Mouse (Mus musculus): ENCODE measurements around the gene Map3k19.

Map3k19 gene

DNA sequence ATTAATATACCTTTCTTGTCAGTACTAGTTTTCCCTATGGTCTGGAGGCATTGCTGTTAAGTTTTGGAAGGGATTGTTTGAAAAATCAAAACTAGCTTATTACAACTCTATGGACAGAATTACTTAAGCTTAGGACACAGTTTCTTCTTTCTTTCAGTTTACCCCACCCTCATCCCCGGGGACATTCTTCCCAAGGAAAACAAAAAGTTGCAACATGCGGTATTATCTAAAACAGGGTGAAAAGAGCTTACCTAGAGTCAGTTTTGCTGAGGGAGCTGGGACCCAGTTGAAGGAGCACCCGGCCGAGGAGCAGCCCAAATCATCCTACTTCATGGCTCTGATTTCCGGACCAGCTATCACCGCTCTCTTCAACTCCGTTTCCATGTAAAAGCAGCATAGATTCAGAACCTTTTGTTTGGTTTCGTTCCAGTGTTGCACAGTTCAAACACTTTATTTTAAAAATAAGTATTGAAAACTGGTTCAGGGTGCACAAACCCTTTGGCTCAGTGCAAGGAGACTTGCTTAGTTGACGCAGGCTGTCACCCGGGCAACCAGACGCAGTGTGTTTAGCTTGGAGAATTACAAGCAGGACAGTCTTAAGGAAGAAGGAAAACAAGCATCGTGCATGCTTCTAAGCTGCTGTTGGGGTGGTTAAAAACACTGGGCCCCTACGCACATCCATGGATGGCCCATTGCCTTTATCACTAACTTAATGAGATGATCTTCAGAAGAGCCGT lies at the start of gene Map3k19:
TSS of gene Map3k19 (minus strand) at position 546 of the 737 bp plus-strand sequence.
- in situ Hi-C loops (cut with MboI, MseI): no loop called here

DNA sequence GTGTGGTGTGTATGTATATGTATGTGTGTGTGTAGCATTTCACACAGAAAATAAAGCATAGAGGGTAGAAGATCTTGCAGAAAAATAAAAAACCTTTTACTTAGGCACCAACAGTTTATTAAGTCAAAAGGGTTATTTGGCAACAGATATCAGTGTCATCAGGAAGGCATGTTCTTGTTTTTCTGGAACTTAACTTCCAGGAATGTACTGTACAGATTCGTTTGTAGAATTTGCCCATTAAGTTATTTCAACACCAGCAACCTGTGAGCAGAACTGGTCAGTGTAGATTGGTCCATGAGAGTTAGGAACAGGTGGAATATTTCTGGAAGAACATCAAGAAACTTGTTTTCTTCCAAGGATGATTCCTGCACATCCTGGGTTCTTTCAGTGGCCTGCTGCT lies 44.6 kb upstream of the Map3k19 start:
- in situ Hi-C loops (cut with MboI, MseI): no loop called here

DNA sequence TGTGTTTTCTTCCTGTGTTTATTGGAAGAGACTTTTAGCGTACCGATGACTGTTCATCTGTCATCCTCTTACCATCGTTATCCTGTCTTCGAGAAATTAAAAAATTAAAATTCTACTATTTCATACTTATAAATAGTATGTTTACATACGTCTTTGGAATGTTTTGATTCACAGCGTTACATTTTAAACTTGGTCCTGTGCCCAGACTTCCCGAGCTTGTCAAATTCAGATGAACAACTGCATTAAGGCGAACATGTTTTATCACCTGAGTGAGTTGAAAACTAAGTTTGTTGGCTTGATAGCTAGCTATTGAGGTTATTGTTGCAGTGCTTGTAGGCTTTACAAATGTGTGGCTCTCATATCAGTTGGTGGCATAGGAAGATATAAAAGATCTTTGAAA lies 14.4 kb upstream of the Map3k19 start:
- in situ Hi-C loops (cut with MboI, MseI): loop anchor here (5.0 kb wide), 1 partner anchor 42 kb away; no protein-coding TSS in a partner anchor

DNA sequence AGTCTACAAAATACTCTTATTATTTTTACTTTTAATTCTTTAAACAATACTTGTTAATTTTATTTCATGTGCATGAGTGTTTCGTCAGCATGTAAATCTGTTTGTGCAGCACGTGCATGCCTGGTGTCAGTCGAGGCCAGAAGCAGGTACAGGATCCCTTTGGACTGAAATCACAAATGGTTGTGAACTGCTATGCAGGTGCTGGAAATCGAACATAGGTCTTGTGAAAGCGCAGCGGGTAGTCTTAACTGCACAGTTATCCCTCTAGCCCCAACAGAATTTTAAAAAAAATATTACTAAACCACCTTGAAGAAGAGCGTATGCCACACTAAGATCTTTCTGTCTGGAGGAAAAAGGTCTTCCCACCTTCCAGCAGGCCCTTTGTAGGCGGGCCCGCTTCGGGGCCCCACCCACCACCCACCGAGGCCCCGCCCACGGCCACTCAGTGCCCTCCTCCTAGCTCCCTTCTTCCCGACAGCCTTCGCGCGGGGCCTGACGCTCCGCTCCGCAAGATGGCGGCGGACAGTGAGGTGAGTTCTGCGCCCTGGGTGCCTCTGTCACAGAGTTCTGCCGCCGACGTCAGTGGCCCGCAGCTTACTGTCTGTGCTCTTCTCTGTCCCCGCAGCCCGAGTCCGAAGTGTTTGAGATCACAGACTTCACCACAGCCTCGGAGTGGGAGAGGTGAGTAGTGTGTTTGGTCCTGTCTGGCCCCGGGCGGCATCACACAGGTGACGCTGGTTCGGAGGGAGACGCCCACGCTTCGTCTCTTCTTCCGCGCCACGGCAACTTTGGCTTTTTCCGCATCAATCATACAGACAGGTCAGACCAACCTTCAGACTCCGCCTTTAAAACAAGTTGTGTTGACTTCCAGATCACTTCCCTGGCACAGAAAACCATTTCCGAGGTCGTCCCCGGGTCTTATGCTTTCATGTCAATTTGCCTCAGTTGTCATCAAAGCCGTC lies 13.8 kb upstream of the Map3k19 start, which contains the start of gene Rab3gap1:
TSS of gene Rab3gap1 (plus strand) at position 474 of the 962 bp plus-strand sequence.
- in situ Hi-C loops (cut with MboI, MseI): loop anchor here (5.0 kb wide), 1 partner anchor 41 kb away; no protein-coding TSS in a partner anchor

DNA sequence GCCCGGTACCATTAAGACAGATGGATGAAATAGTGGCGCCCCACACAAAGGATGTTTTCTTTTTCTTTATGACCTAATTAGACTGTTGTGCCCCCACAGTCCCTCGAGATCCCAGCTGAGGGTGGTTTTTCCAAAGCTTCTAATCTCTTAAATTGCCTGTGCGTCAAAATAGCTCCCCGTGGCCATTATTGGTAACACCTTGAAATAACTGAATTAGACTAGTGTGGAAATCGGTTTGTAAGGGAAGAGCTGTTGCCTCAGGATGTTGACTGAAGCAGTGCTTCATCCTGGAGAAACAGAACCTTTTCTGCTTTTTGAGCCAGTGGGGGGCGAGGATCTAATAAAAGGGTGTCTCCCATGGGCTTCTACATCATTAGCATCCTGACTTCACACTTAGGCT lies 9.0 kb upstream of the Map3k19 start:
- in situ Hi-C loops (cut with MboI, MseI): no loop called here

DNA sequence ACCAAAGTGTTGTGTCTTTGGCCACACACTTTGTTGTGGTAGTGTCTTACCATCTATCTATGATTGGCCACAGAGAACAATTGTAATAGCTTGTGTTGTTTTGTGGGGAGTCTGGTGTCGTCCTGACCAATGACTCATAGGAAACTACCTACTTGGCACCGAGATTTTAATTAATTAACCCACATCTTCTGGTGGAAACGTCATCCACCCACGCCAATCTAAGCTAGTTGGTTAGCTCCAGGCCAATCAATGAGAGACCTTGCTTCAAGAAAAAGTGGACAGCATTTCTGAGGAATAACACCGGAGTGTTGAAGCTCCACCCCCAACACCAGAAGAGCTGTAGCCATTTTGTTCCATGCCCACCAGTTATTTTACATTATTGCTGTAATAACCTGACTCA lies 7.1 kb upstream of the Map3k19 start:
- in situ Hi-C loops (cut with MboI, MseI): no loop called here

DNA sequence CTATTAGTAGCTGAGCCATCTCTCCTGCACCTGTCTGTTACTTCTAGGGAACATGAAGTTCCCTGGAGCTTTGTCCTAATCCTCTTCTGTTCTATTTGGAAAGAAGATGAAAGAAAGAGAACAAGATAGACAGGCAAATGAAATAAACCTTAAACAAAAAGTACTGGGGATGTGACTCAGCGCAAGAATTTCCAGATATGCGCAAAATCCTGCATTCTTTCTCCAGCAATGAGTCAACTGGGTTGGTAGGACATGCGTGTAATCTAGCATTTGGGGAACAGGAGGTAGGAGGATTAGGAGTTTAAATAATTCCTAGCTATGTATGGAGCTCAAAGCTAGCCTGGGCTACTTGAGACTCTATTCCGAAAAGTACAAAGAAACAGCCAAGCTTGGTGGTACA lies 5.7 kb upstream of the Map3k19 start:
- in situ Hi-C loops (cut with MboI, MseI): no loop called here

DNA sequence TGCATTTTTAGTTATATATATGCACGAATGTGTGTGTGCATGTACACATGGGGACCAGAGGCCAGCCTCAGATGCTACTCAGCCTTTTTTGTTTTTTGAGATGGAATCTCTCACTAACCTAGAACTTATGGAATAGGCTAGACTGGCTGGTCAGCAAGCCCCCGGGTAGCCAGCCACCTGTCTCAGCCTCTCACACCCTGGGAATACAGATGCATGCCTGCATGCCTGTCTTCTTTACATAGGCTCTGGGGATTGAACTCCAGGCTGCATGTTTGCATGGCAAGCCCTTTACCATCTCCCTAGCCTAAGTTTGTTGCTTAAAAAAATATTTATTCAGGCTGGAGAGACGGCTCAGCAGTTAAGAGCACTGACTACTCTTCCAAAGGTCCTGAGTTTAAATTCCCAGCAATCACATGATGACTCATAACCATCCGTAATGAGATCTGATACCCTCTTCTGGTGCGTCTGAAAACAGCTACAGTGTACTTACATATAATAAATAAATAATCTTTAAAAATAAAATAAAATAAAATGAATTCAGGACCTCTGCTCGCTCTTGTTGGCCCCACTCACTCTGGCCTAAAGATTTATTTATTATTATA lies 5.1 kb upstream of the Map3k19 start:
- in situ Hi-C loops (cut with MboI, MseI): no loop called here

DNA sequence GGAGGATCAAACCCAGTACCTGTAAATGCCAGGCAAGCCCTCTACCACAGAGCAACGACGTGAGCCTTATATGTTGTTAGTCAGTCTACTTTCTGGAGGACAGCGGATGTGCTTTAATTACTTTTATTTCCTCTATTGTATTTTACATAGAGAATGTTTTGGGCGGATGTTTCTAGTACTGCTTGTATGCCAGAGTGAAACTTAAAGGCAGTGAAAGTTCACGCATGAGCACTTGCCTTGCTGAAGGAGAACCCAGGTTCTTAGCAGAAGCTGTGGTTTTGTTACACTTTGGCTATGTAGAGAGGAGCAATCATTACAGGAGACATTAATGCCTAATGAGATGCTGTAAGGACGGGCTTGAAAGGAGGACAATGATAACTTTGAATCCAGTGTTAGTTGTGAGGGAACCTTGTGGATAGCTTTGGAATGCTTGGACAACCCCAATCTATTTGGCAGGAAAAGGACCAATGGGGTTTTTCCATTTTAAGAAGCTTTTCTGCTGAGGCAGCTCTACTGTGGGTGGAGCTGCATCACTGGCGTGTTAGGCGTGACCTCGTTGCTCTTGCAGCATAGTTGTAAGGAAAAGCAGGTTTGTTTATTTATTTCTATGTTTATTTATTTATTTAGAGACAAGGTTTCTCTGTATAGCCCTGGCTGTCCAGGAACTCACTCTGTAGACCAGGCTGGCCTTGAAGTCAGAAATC lies 4.3 kb upstream of the Map3k19 start:
- in situ Hi-C loops (cut with MboI, MseI): no loop called here

DNA sequence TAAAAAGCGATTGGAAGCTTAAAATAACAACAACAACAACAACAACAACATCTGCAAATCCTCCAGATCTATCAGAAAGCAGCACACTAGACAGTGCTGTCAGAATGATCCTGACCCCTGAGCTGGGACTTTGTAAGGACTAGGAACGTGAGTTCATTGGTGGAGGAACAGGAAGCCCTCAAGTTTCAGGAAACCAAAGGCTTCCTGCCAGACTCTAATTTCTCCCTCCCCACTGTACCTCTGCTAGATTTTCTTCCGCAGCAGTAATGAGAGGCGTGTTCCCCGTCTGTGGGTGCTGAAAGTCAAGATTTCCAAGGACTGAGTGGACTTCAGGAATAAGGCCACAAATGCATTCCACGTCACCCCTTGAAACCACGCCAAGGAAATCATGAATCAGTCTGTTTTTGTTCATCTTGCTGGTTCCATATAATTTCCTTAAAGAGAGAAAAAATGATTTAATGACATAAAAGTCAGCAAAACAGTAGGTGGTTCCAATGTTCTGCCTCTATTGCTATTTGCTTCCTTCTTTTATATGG lies 4.7 kb downstream of the Map3k19 start:
- in situ Hi-C loops (cut with MboI, MseI): no loop called here

DNA sequence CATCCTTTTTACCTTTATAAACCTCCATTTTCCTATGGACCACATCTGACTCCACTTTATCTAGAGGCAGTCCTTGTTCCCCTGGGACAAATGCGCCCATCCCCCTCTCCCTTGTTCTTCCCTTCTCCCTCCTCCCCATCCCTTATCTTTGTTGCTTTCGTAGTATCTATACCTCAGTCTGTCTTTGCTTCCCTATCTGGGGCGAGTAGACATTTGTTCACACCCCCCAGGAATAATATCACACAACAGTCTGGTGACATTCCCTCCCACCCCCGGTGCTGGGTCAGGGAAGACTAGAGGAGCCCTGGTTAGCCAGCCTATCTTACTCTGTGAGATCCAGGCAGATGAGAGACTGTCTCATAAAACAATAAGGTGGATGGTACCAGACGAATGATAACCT lies 9.4 kb downstream of the Map3k19 start:
- in situ Hi-C loops (cut with MboI, MseI): no loop called here

DNA sequence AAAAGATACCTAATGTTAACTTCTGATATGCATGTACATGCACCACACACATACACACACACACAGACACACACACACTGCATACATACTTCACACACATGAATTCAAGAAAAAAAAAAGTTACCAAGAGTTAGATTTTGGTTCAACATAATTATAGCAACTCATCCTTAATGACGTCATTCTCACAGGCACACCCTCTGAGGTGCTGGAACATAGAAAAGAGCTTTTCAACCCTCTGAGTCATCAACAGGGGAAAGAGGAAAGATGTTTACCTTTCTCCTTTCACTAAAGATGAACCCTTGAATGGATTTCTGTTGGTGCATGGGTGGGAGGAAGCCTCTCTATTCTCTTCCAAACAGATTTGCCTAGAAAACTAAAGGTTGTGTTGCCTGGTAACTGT lies 16.2 kb downstream of the Map3k19 start:
- in situ Hi-C loops (cut with MboI, MseI): no loop called here

DNA sequence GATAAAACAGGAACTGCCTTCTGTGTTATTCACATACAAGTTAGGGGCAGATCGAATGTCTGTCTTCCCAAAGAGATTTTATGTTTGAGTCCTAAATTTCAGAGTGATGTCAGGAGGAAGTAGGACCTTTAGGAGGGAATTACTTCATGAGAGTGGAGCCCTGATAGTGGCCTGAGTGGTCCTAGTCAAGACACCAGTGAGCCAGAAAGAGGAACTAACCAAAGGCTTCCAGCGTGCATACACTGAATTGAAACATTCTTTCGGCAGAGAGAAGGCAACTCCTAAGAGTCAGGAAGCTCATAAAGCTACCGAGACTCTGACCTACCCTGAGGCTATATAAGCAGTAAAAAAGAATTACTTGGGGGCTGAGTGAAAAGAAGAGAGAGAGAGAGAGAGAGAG lies 18.2 kb downstream of the Map3k19 start:
- in situ Hi-C loops (cut with MboI, MseI): no loop called here

DNA sequence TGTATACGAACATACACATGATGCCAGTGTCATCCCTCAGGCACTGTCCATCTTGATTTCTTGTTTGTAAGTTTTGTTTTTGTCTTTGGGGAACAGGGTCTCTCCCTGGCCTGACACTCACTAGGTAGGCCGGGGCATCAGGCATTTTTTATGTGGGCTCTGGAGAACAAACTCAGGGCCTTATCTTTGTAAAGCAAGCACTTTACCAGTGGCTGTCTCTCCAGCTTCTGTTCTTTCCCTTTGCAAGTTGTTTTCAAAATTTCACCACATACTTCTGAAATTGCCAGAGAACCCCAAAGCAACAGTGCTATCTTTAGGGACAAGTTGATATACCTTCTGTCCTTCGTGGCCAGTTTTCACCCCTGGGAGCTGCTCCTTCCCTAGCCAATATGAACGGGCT lies 20.6 kb downstream of the Map3k19 start:
- in situ Hi-C loops (cut with MboI, MseI): loop anchor here (5.0 kb wide), 1 partner anchor 83 kb away; no protein-coding TSS in a partner anchor

DNA sequence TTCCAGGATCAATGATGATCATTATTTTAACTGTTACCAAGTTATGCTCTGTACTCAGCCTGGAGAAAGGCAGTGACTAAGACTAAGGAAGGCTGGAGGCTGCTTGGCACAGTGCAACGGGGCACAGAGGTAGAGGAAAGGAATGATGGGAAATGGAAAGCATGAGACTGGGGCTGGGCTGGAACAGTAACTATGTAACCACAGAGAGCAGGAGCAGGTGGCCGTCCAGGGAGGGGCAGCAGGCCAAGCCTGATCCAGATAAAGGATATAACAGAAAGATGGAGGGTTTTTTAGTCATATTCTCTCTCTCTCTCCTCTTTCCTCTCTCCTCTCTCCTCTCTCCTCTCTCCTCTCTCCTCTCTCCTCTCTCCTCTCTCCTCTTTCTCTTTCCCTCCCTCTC lies 21.1 kb downstream of the Map3k19 start:
- in situ Hi-C loops (cut with MboI, MseI): loop anchor here (5.0 kb wide), 1 partner anchor 84 kb away; no protein-coding TSS in a partner anchor

DNA sequence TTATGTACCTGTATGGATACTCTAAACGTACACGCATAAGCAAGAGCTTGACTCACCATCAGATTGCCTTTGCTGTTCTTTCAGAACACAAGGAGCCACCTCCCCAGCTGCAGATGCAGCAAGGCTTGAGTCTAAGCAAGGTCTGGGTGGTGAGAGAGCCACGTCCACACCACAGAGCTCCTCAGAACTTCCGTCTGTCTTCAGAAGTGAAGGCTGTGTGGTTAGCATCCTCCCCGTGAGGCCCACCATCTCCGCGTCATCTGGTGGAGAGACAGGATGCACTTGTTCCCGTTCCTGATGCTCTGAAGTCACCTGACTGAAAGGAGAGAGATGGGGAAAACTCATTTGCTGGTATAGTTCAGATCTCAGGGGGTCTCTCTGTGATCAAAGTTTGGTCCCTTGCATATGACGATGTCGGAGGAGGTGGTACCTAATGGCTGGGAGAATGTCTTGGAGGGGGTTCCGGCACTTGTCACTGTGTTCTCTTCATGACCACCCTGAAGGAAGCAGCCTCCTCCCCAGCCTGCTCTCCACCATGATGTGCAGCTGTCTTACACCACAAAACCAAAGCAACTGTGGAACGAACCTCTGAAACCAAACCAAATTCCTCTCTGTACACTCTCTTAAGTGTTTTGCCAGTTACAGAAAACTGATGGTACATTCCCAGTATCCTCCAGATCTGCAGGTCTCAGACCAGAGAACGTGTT lies 24.5 kb downstream of the Map3k19 start:
- in situ Hi-C loops (cut with MboI, MseI): loop anchor here (5.0 kb wide), 1 partner anchor 87 kb away; no protein-coding TSS in a partner anchor

DNA sequence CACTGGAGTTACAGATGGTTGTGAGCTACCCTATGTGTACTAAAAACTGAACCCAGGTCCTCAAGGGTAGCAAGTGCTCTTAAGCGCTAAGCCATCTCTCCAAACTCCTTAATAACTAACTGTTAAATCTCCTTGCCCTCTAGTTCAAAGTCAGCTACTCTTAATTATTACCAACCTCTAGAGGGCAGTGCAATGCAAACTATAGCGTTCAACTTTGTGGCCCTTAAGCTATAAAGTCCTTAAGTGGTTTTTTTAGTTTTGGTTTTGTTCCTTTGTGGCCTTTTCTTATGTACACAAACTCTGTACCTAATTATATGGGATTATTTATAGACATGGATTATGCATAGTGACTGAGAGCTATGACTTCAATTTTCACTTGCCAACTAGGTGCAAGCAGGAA lies 27.5 kb downstream of the Map3k19 start:
- in situ Hi-C loops (cut with MboI, MseI): loop anchor here (5.0 kb wide), 1 partner anchor 40 kb away; the partner anchor contains the start of gene Rab3gap1

DNA sequence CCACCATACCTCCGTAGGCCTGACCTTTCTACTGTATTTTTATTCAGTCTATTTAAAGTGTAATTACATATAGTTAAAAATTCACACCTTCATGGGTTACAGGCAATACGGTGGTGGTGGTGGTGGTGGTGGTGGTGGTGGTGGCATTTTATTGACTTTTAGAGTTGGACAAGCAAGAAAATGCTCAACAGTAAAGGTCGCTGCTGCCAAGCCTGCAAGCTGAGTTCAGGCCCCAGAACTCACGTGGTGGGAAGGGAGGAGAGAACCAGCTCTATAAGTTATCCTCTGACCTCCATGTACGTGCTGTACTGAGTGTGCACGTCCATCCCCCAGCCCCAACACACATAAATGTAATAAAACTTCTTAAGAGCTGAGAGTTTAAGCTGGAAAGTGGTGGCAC lies 38.5 kb downstream of the Map3k19 start:
- in situ Hi-C loops (cut with MboI, MseI): no loop called here

DNA sequence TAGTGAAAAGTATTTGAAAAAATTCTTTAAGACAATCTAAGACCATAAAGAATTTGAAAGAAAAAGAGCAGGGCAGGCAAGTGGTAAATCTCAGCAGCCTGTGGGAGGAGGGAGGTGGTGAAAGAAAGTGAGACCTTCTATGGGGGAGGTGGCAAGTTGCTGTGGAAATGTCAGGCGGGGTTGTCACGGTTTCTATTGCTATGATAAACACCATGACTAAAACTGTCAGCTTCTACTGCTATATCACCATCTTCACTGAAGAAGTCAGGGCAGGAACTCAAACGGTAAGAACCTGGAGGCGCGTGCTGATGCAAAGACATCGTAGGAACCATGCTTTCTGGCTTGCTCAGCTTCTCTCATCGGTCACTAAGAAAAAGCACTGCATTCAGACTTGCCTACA lies 41.9 kb downstream of the Map3k19 start:
- in situ Hi-C loops (cut with MboI, MseI): no loop called here

DNA sequence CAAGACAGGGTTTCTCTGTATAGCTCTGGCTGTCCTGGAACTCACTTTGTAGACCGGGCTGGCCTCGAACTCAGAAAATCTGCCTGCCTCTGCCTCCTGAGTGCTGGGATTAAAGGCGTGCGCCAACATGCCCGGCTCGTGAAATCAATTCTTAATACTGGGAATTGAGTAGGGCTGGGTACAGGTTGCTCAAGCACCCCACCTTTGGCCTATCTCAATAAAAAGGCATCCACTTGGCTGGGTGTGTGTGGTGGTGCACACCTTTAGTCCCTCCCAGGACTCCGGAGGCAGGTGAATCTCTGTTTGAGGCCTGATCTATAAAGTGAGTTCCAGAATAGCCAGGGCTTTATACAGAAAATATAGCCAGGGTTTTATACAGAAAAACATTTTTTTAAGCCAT lies 46.2 kb downstream of the Map3k19 start:
- in situ Hi-C loops (cut with MboI, MseI): no loop called here

Data from T-helper 2 cell (primary cell).